Mouse (Mus musculus): ENCODE data around the gene Shld1.

Shld1 gene

DNA sequence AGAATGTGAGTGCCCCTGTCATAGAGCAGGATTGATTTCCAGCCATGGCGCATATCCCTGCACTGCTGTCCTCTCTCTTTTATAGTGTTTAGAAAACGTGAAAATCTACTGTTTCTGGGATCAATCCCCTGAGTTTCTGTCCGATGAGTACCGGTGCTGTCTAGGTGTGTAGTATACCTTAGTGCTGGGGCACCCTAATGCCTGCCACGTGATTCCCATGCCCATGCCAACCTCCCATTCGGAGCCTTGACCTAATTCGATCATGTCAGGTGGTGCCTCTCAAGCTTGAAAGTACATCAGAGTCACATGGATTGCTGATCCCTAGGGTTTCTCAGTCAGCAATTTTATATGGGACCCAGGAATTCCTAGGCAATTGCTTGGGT, 107.5 kb downstream of the Shld1 start:
- DNase-seq (ENCODE audit: low spot score in 2 of 2) = no peak

Data from spleen, postnatal 14 days (tissue).